Comparison of ENCODE assay signal across 17 mouse cellular contexts in the genomic region with DNA sequence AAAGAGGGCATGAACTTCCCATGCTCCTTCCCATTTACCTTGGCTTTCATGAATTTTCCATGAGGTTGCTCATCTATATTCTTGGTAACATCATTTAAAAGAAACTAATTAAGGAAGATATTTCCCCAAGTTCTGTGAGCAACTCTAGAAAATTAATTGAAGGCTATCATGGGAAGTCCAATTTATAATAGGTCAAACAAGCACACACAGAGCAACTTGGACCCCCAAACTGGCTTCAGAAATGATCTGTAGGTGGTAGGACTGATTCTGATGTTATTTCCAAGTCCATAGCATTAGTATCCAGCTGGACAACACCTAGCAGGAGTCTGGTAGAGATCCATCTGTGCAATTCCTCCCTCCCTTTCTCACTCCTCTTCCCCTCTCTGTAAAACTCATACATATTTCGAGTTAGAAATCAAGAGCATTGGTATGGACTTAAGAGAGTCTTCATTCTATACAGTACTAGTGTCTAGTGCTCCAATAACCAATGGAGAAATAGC.
DNase-seq lines count a peak whose midpoint lies in the region; ATAC-seq lines count a peak whose summit lies in the region.
"Had no signal": no experiment of that assay in that cellular context is flagged by ENCODE, and none has a peak within 500 bp of the region (broad histone marks: within the 10 kb centered on the region; RNA-seq: fewer than 3 reads in every experiment).

No protein-coding gene starts in this region.

- ATAC-seq in CD4-positive, CD25-positive, alpha-beta regulatory T cell, adult 4 months = no peak
- ATAC-seq: forebrain, embryonic 13.5 days; forebrain, postnatal 0 days; hindbrain, embryonic 16.5 days; inflammation-experienced regulatory T-cells, adult 6 months; intestine, postnatal 0 days had no signal

- peak; percentile 87 for DNase-seq in brain, adult 2 months (ENCODE audit: low read depth, low spot score)
- peak; percentile 68 for DNase-seq in cerebellum, adult 11-12 months
- peak; percentile 88 for DNase-seq in cerebellum, adult 9-10 months
- DNase-seq in cerebellum, postnatal 36 days = peak; percentile 13 to 54
- DNase-seq in urinary bladder, postnatal 36 days (ENCODE audit: low spot score in 2 of 2) = no peak
- DNase-seq: adrenal gland, adult 2 months; adrenal gland, postnatal 25 days; forebrain, postnatal 0 days; gastrocnemius, postnatal 25 days; heart, adult 18-20 months; heart, postnatal 10 days; heart, postnatal 4 days had no signal

Comparison
In these comparisons a context has a peak if more than half of its experiments do, and no peak if none do; other contexts are left out.
1. DNase-seq: peak in brain, adult 2 months (single experiment), cerebellum, adult 11-12 months (single experiment), cerebellum, adult 9-10 months (single experiment) and cerebellum, postnatal 36 days (2 of 2); none in urinary bladder, postnatal 36 days (0 of 2).